Mouse (Mus musculus): ENCODE data around the gene Mlxipl. TPM values are rescaled to one million over a fixed set of nuclear protein-coding genes. Genes with fewer than 3 reads are reported as not detected.

Gene Mlxipl
- polyA plus RNA-seq, 1 experiment from 2014 or later: 1.0 TPM

DNA sequence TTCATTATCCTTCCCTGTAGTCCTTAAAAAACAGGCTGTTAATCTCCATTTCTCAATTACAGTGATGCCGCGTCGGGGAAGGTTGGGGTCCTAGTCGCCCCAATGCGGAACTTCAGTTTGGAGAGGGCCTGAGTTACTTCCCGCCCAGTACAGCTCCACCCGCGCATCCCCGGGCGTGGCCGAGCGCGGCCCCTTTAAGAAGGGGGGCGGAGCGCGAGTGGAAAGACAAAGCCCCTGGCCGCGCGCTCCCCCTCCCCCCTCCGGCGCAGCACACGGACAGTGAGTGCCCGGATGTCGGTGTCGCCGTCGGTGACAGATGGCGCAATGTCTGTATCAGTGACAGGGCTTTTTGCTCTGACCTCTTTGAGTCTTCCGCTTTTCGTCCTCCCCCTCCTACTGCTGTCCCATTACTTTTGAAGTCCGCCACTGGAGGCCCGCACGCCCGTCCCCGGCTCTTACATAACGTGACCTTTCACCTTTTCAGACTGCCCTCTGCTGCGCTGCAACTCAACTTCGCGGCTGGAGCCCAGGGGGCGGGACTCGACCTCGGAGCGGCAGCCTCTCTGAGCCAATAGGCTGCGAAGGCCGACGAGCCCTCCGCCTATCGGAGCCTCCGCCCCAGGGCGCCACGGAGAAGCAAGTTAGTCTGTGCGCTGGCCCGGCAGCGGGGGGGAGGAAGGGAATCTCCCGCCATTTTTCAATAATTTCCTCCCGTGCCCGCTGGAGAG is 97.1 kb downstream of the Mlxipl start, which contains the start of gene Baz1b:
Gene Baz1b, plus strand, starts transcription at position 644 of the 728 bp plus-strand sequence.
- Histone ChIP-seq H3K4me3 (peak within 1 kb of the TSS; percentile 99), H3K27me3 (replicated peaks) (no peaks in the 10 kb centered on the region)
- under 1% methylated on average over 57 of the region's 57 CpGs for WGBS

DNA sequence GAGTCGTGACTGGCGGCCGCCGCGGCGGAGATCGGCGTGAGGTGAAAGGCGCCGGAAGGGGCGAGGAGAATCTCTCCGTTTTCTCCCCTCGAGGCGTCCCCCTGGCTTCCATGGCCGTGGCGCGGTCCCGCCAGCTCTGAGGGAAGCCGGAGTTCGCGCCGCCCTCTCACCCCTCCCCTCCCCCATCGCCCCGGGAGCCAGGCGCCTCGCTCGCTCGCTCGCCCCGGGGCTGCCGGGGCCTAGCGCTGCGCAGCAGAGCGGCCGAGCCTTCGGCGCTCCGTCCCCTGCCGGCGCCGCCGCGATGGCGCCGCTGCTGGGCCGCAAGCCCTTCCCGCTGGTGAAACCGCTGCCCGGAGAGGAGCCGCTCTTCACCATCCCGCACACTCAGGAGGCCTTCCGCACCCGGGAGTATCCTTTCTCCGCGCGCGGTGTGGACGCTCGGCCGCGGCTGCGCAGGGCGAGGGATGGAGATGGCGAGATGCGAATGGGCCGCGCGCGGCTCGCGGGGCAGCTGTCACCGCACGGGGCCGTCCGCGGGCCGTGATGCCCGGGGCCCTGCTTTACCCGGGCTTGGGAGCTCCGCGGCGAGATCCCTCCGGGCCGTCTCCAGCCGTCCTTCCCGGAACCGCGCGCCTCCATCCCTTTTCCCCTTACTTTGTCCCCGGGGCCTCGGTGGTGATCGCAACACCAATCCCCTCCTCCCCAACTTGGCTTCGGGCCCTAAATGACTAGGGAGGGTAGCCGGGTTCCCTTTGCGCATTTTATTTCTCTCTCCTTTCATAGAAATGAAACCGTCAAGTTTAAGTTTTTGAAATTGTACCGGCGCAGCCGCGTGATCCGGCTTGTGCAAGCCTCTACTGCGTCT is 97.9 kb downstream of the Mlxipl start:
- peaks cover 18% of the 10 kb centered on the region for H3K36me3 ChIP-seq
- under 1% methylated on average over 93 of the region's 102 CpGs for WGBS
- peak overlapping the region; percentile 99 for H3K4me3 ChIP-seq
- peak overlapping the region; percentile 99 for H3K9ac ChIP-seq
- H3K4me2 ChIP-seq: peak overlapping the region; percentile 70
- H3K27me3 ChIP-seq (replicated peaks): no peaks in the 10 kb centered on the region
- H3K4me1 ChIP-seq (replicated peaks): peaks cover 25% of the 10 kb centered on the region
- peak; percentile 75 for ATAC-seq (ENCODE audit: insufficient number of reproducible peaks, low FRiP score)
- peak overlapping the region; percentile 97 for H3K27ac ChIP-seq (ENCODE audit: poor library complexity, severe bottlenecking)
- H3K9me3 ChIP-seq (replicated peaks): no peaks in the 10 kb centered on the region

More for the DNA sequence above, 97.1 kb downstream of the Mlxipl start, which contains the start of gene Baz1b:
- Histone ChIP-seq H3K9ac (peak within 1 kb of the TSS; percentile 99), H3K4me2 (peak within 1 kb of the TSS; percentile 70), H3K27ac (ENCODE audit: poor library complexity, severe bottlenecking) (peak within 1 kb of the TSS; percentile 97), H3K36me3 (peaks cover 26% of the 10 kb centered on the region), H3K9me3 (replicated peaks) (no peaks in the 10 kb centered on the region), H3K4me1 (replicated peaks) (peaks cover 22% of the 10 kb centered on the region)
- peak; percentile 98 for ATAC-seq (ENCODE audit: insufficient number of reproducible peaks, low FRiP score)

Other genes with a start within 250 kb of the Mlxipl start
- not detected in 2 replicates for gene Tmem270, start 183.2 kb upstream of the Mlxipl start, polyA plus RNA-seq (2016; fragmentation: Nextera tagmentation; extraction: Ambion mirVana)
- gene Cldn13, start 174.4 kb upstream of the Mlxipl start, polyA plus RNA-seq (2016; fragmentation: Nextera tagmentation; extraction: Ambion mirVana): 5.4 and 10.0 TPM in 2 replicates
- gene Mettl27, start 157.5 kb upstream of the Mlxipl start, polyA plus RNA-seq (2016; fragmentation: Nextera tagmentation; extraction: Ambion mirVana): 8.6 and 11.1 TPM in 2 replicates
- gene Cldn4, start 143.0 kb upstream of the Mlxipl start, polyA plus RNA-seq (2016; fragmentation: Nextera tagmentation; extraction: Ambion mirVana): 1.0 and 1.1 TPM in 2 replicates
- 2.5 and 3.2 TPM in 2 replicates for gene Cldn3, start 103.7 kb upstream of the Mlxipl start, polyA plus RNA-seq (2016; fragmentation: Nextera tagmentation; extraction: Ambion mirVana)
- gene Abhd11, start 80.7 kb upstream of the Mlxipl start, polyA plus RNA-seq (2016; fragmentation: Nextera tagmentation; extraction: Ambion mirVana): 58.1 and 58.3 TPM in 2 replicates
- 12.1 and 13.3 TPM in 2 replicates for gene Stx1a, start 66.4 kb upstream of the Mlxipl start, polyA plus RNA-seq (2016; fragmentation: Nextera tagmentation; extraction: Ambion mirVana)
- gene Dnajc30, start 25.7 kb upstream of the Mlxipl start, polyA plus RNA-seq (2016; fragmentation: Nextera tagmentation; extraction: Ambion mirVana): 25.0 and 28.4 TPM in 2 replicates
- gene Bud23, start 24.9 kb upstream of the Mlxipl start, polyA plus RNA-seq (2016; fragmentation: Nextera tagmentation; extraction: Ambion mirVana): 63.6 and 68.5 TPM in 2 replicates
- 4.4 and 4.7 TPM in 2 replicates for gene Vps37d, start 11.6 kb upstream of the Mlxipl start, polyA plus RNA-seq (2016; fragmentation: Nextera tagmentation; extraction: Ambion mirVana)
- 26.8 and 27.2 TPM in 2 replicates for gene Tbl2, start 59.8 kb downstream of the Mlxipl start, polyA plus RNA-seq (2016; fragmentation: Nextera tagmentation; extraction: Ambion mirVana)
- gene Bcl7b, start 78.4 kb downstream of the Mlxipl start, polyA plus RNA-seq (2016; fragmentation: Nextera tagmentation; extraction: Ambion mirVana): 34.2 and 38.2 TPM in 2 replicates
- 37.2 and 38.4 TPM in 2 replicates for gene Baz1b, start 97.4 kb downstream of the Mlxipl start, polyA plus RNA-seq (2016; fragmentation: Nextera tagmentation; extraction: Ambion mirVana)
- gene Fzd9, start 161.3 kb downstream of the Mlxipl start, polyA plus RNA-seq (2016; fragmentation: Nextera tagmentation; extraction: Ambion mirVana): 6.5 and 7.7 TPM in 2 replicates